Mouse (Mus musculus): ENCODE results near the gene Stx1a. TPM values are rescaled to one million over a fixed set of nuclear protein-coding genes. Genes with fewer than 3 reads are reported as not detected.

The Stx1a gene
- polyA plus RNA-seq (2016; fragmentation: Nextera tagmentation; extraction: Ambion mirVana): 13.3 and 17.5 TPM in 2 replicates

- H3K4me3 ChIP-seq: peak within 1 kb of the TSS; percentile 75
- H3K4me1 ChIP-seq: peaks cover 27% of the 10 kb centered on the region
- DNase-seq (ENCODE audit: low spot score): peak; percentile 92
- peaks cover 17% of the 10 kb centered on the region for H3K27me3 ChIP-seq (ENCODE audit: low read depth, poor library complexity, severe bottlenecking)
- H3K9me3 ChIP-seq (replicated peaks): no peaks in the 10 kb centered on the region
- under 1% methylated on average over 61 of the region's 61 CpGs for WGBS
- peak within 1 kb of the TSS; percentile 86 for H3K27ac ChIP-seq (replicated peaks)
- H3K36me3 ChIP-seq: no peaks in the 10 kb centered on the region
These were observed at the start of gene Stx1a for GRCm38 (mm10) chr5:135023344-135024173. Stx1a (plus strand) TSS chr5:135023482.

GRCm38 (mm10) chr5:134973526-134973925 lies 49.8 kb upstream of the Stx1a start:
- no peaks in the 10 kb centered on the region for H3K4me1 ChIP-seq
- WGBS: 93% methylated on average over 7 of the region's 7 CpGs
- H3K9me3 ChIP-seq (replicated peaks): no peaks in the 10 kb centered on the region
- H3K36me3 ChIP-seq: no peaks in the 10 kb centered on the region
- H3K4me3 ChIP-seq: no peak overlapping the region
- H3K27ac ChIP-seq (replicated peaks): no peak overlapping the region
- H3K27me3 ChIP-seq (ENCODE audit: low read depth, poor library complexity, severe bottlenecking): no peaks in the 10 kb centered on the region; the same call in 1 of the 2 replicates
- DNase-seq (ENCODE audit: low spot score): no peak

- DNase-seq (ENCODE audit: low spot score): no peak
- no peaks in the 10 kb centered on the region for H3K9me3 ChIP-seq (replicated peaks)
- H3K27me3 ChIP-seq (ENCODE audit: low read depth, poor library complexity, severe bottlenecking): no peaks in the 10 kb centered on the region; the same call in 1 of the 2 replicates
- 64% methylated on average over 7 of the region's 7 CpGs for WGBS
- H3K4me3 ChIP-seq: no peak overlapping the region
- H3K4me1 ChIP-seq: no peaks in the 10 kb centered on the region
- no peak overlapping the region for H3K27ac ChIP-seq (replicated peaks)
- no peaks in the 10 kb centered on the region for H3K36me3 ChIP-seq
These were observed 49.0 kb upstream of the Stx1a start for GRCm38 (mm10) chr5:134974294-134974693.

- H3K4me1 ChIP-seq: no peaks in the 10 kb centered on the region
- WGBS: 72% methylated on average over 2 of the region's 2 CpGs
- H3K27me3 ChIP-seq (ENCODE audit: low read depth, poor library complexity, severe bottlenecking): no peaks in the 10 kb centered on the region
- no peak overlapping the region for H3K4me3 ChIP-seq
- DNase-seq (ENCODE audit: low spot score): no peak
- no peaks in the 10 kb centered on the region for H3K9me3 ChIP-seq (replicated peaks)
- no peak overlapping the region for H3K27ac ChIP-seq (replicated peaks)
- no peaks in the 10 kb centered on the region for H3K36me3 ChIP-seq
These were observed 48.4 kb upstream of the Stx1a start for GRCm38 (mm10) chr5:134974921-134975320.

GRCm38 (mm10) chr5:134976164-134976563 lies 47.1 kb upstream of the Stx1a start:
- Histone ChIP-seq H3K4me3 (no peak overlapping the region), H3K27me3 (ENCODE audit: low read depth, poor library complexity, severe bottlenecking) (no peaks in the 10 kb centered on the region), H3K36me3 (no peaks in the 10 kb centered on the region), H3K4me1 (no peaks in the 10 kb centered on the region), H3K27ac (replicated peaks) (no peak overlapping the region), H3K9me3 (replicated peaks) (no peaks in the 10 kb centered on the region)
- no peak for DNase-seq (ENCODE audit: low spot score)
- WGBS: 94% methylated on average over 2 of the region's 2 CpGs

- no peaks in the 10 kb centered on the region for H3K27me3 ChIP-seq (ENCODE audit: low read depth, poor library complexity, severe bottlenecking)
- H3K4me3 ChIP-seq: no peak overlapping the region
- WGBS: 88% methylated on average over 14 of the region's 14 CpGs
- no peaks in the 10 kb centered on the region for H3K36me3 ChIP-seq
- H3K27ac ChIP-seq (replicated peaks): no peak overlapping the region
- no peaks in the 10 kb centered on the region for H3K4me1 ChIP-seq
- no peak for DNase-seq (ENCODE audit: low spot score)
- no peaks in the 10 kb centered on the region for H3K9me3 ChIP-seq (replicated peaks)
These were observed 46.6 kb upstream of the Stx1a start for GRCm38 (mm10) chr5:134976577-134977250.

GRCm38 (mm10) chr5:134977837-134978236 lies 45.4 kb upstream of the Stx1a start:
- no peaks in the 10 kb centered on the region for H3K36me3 ChIP-seq
- no peaks in the 10 kb centered on the region for H3K9me3 ChIP-seq (replicated peaks)
- no peak for DNase-seq (ENCODE audit: low spot score)
- no peaks in the 10 kb centered on the region for H3K27me3 ChIP-seq (ENCODE audit: low read depth, poor library complexity, severe bottlenecking)
- H3K27ac ChIP-seq (replicated peaks): no peak overlapping the region
- 78% methylated on average over 4 of the region's 4 CpGs for WGBS
- no peaks in the 10 kb centered on the region for H3K4me1 ChIP-seq
- no peak overlapping the region for H3K4me3 ChIP-seq

- DNase-seq (ENCODE audit: low spot score): no peak
- WGBS: 69% methylated on average over 10 of the region's 10 CpGs
- H3K4me3 ChIP-seq: no peak overlapping the region
- no peak overlapping the region for H3K27ac ChIP-seq (replicated peaks)
- H3K4me1 ChIP-seq: peaks cover 27% of the 10 kb centered on the region
- peaks cover 26% of the 10 kb centered on the region for H3K27me3 ChIP-seq (ENCODE audit: low read depth, poor library complexity, severe bottlenecking)
- H3K36me3 ChIP-seq: no peaks in the 10 kb centered on the region
- H3K9me3 ChIP-seq (replicated peaks): no peaks in the 10 kb centered on the region
These were observed 42.1 kb upstream of the Stx1a start for GRCm38 (mm10) chr5:134981149-134981548.

- 76% methylated on average over 1 of the region's 1 CpGs for WGBS
- no peak overlapping the region for H3K27ac ChIP-seq (replicated peaks)
- no peak overlapping the region for H3K4me3 ChIP-seq
- no peak for DNase-seq (ENCODE audit: low spot score)
- no peaks in the 10 kb centered on the region for H3K9me3 ChIP-seq (replicated peaks)
- H3K36me3 ChIP-seq: no peaks in the 10 kb centered on the region
- H3K4me1 ChIP-seq: peaks cover 39% of the 10 kb centered on the region
- H3K27me3 ChIP-seq (ENCODE audit: low read depth, poor library complexity, severe bottlenecking): peaks cover 45% of the 10 kb centered on the region
These were observed 40.2 kb upstream of the Stx1a start for GRCm38 (mm10) chr5:134983111-134983510.

GRCm38 (mm10) chr5:134983771-134984170 lies 39.5 kb upstream of the Stx1a start:
- Histone ChIP-seq H3K4me3 (no peak overlapping the region), H3K27ac (replicated peaks) (peak overlapping the region; percentile 65; the same call in 1 of the 2 replicates), H3K36me3 (no peaks in the 10 kb centered on the region), H3K9me3 (replicated peaks) (no peaks in the 10 kb centered on the region), H3K27me3 (ENCODE audit: low read depth, poor library complexity, severe bottlenecking) (peaks cover 52% of the 10 kb centered on the region), H3K4me1 (peaks cover 39% of the 10 kb centered on the region)
- 11% methylated on average over 3 of the region's 3 CpGs for WGBS
- DNase-seq (ENCODE audit: low spot score): no peak

GRCm38 (mm10) chr5:134985633-134986297 lies 37.5 kb upstream of the Stx1a start, which contains the start of gene Cldn3:
Cldn3 (plus strand) TSS chr5:134986214.
- peaks cover 71% of the 10 kb centered on the region for H3K27me3 ChIP-seq (ENCODE audit: low read depth, poor library complexity, severe bottlenecking)
- DNase-seq (ENCODE audit: low spot score): no peak
- H3K36me3 ChIP-seq: no peaks in the 10 kb centered on the region
- WGBS: 1% methylated on average over 25 of the region's 25 CpGs
- H3K4me3 ChIP-seq: peak within 1 kb of the TSS; percentile 42
- peak within 1 kb of the TSS; percentile 34; the same call in 1 of the 2 replicates for H3K27ac ChIP-seq (replicated peaks)
- no peaks in the 10 kb centered on the region for H3K9me3 ChIP-seq (replicated peaks)
- peaks cover 39% of the 10 kb centered on the region for H3K4me1 ChIP-seq
